Mouse (Mus musculus) ES-Bruce4 (cell line): ENCODE data around the gene Adgrg1.

ENCODE experiments used
- CTCF ChIP-seq: IDR thresholded peaks from one replicate; pipeline ENCODE4 v1.8.1; 2011; ENCODE audit warnings: low read depth, low read length
- EP300 ChIP-seq: IDR thresholded peaks from 2 replicates; pipeline ENCODE4 v1.6.1; 2011; ENCODE audit warnings: low read depth, low read length; ENCODE audit not compliant: insufficient read depth

- TF ChIP-seq CTCF (no peak), EP300 (no peak)
Measured at GRCm38 (mm10) chr8:95047884-95048680, 73.5 kb downstream of the Adgrg1 start.
